Mouse (Mus musculus) hindbrain, embryonic 15.5 days (tissue): ENCODE measurements around the gene Lurap1l. TPM values are rescaled to one million over a fixed set of nuclear protein-coding genes. Genes with fewer than 3 reads are reported as not detected.
A peak's percentile ranks its signal among the peaks of the same experiment; 100 is the strongest.
"Not testable (repeated sequence)": the region's sequence is repeated elsewhere in the genome, so short reads cannot be mapped to it uniquely, and the experiment has no call there.

Source experiments
- ATAC-seq: fragments of 200-750 bp; cut with Nextera tagmentation; 2 replicates; pipeline ENCODE4 v1.8.0; 2017; ENCODE audit warnings: low read depth, moderate number of reproducible peaks, moderate TSS enrichment; ENCODE audit not compliant: low FRiP score
- H3K27ac ChIP-seq: fragments of 300-500 bp; sonication (generic); replicated peaks from 2 replicates; pipeline ENCODE4 v1.5.1; 2015; ENCODE audit warnings: mild to moderate bottlenecking, inconsistent platforms
- H3K27me3 ChIP-seq: fragments of 300-500 bp; sonication (generic); 2 replicates; pipeline ENCODE4 v1.6.1; 2015; ENCODE audit warnings: control low read depth, inconsistent platforms
- H3K36me3 ChIP-seq: fragments of 300-500 bp; sonication (generic); 2 replicates; pipeline ENCODE4 v1.6.1; 2015; ENCODE audit warnings: control low read depth, inconsistent platforms
- H3K4me1 ChIP-seq: fragments of 300-500 bp; sonication (generic); replicated peaks from 2 replicates; pipeline ENCODE4 v1.6.1; 2015; ENCODE audit warnings: control low read depth, inconsistent platforms
- H3K4me2 ChIP-seq: fragments of 300-500 bp; sonication (generic); 2 replicates; pipeline ENCODE4 v1.6.1; 2015; ENCODE audit warnings: moderate library complexity, mild to moderate bottlenecking, inconsistent platforms
- H3K4me3 ChIP-seq: fragments of 300-500 bp; sonication (generic); 2 replicates; pipeline ENCODE4 v1.5.1; 2015; ENCODE audit warnings: mild to moderate bottlenecking, inconsistent platforms
- H3K9ac ChIP-seq: fragments of 300-500 bp; sonication (generic); 2 replicates; pipeline ENCODE4 v1.6.1; 2015; ENCODE audit warnings: inconsistent platforms
- H3K9me3 ChIP-seq: fragments of 300-500 bp; sonication (generic); 2 replicates; pipeline ENCODE4 v1.6.1; 2016; ENCODE audit warnings: control low read depth, inconsistent platforms
- WGBS: fragments of 180-500 bp; shearing (Covaris S2); methylation state at CpG from one replicate; pipeline ENCODE4 v1.1.7; 2015; 5-methylcytosine and 5-hydroxymethylcytosine counted together
- polyA plus RNA-seq: library from polyadenylated mRNA; unstranded; fragments of >200 nt; fragmentation: Nextera tagmentation; extraction: Ambion mirVana; gene quantifications from 2 replicates; pipeline ENCODE4 v1.2.1, GENCODE M21; 2015

Lurap1l gene
- polyA plus RNA-seq, 1 experiment from 2014 or later, result 10.0 TPM

DNA sequence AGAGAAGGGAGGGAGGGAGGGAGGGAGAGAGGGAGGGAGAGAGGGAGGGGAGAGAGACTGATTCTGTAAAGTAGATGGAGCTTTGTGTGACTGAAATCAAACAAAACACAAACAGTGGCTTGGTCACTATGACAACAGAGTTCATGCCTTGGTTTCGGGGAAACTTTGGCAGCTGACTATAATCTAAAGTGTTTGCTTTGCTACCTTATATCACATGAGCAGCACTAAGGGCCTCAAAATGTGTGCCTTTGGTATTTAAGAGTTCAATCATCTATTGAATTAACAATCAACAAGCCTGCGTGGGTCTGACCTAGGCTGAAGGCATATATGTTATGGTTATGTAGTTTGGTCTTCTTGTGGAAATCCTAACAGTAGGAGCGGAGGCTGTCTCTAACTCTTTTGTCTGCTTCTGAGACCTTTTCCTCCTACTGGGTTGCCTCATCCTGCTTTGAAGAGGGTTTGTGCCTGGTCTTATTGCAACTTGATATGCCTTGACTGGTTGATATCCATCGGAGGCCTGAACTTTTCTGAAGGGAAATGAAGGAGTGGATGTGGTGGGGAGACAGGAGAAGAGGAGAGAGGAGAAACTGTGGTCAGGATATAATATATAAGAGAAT lies 15.1 kb upstream of the Lurap1l start:
- no peaks in the 10 kb centered on the region for H3K9me3 ChIP-seq
- no peaks in the 10 kb centered on the region for H3K27me3 ChIP-seq
- ATAC-seq, result no peak
- no peak overlapping the region for H3K27ac ChIP-seq
- 68% methylated on average over 4 of the region's 4 CpGs for WGBS
- no peak overlapping the region for H3K4me3 ChIP-seq
- H3K4me2 ChIP-seq, result no peak overlapping the region
- H3K4me1 ChIP-seq, result no peaks in the 10 kb centered on the region
- no peaks in the 10 kb centered on the region for H3K36me3 ChIP-seq
- no peak overlapping the region for H3K9ac ChIP-seq

GRCm38 (mm10) chr4:80906726-80907125 lies 3.7 kb upstream of the Lurap1l start:
- no peaks in the 10 kb centered on the region for H3K4me1 ChIP-seq
- H3K9ac ChIP-seq, result no peak overlapping the region
- ATAC-seq, result no peak
- H3K27me3 ChIP-seq, result no peaks in the 10 kb centered on the region
- H3K27ac ChIP-seq, result no peak overlapping the region
- H3K4me3 ChIP-seq, result no peak overlapping the region
- no peaks in the 10 kb centered on the region for H3K9me3 ChIP-seq
- WGBS, result 75% methylated on average over 3 of the region's 3 CpGs
- H3K4me2 ChIP-seq, result no peak overlapping the region
- H3K36me3 ChIP-seq, result no peaks in the 10 kb centered on the region

DNA sequence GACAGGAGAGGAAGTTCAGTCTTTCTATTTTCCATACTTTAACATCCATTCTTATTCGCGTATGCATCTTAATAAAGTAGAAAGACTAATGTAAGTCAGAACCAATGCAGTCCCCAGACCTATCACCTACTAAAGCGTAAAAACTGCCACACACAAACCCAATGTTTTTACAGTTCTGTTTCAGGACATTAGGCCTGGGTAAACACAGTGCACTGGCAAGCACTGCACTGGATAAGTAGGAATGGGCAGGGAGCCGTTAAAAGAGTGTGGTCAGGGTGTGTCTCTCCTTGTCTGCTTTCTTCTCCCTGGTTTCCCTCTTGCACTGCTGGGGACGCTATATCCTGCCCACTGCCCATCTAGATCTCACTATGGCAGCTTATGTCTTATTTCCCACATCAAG lies 2.5 kb upstream of the Lurap1l start:
- Histone ChIP-seq H3K4me1 (peaks cover 1% of the 10 kb centered on the region; the same call in 1 of the 2 replicates), H3K4me3 (no peak overlapping the region), H3K4me2 (no peak overlapping the region), H3K36me3 (no peaks in the 10 kb centered on the region), H3K27me3 (no peaks in the 10 kb centered on the region), H3K9me3 (no peaks in the 10 kb centered on the region), H3K27ac (no peak overlapping the region), H3K9ac (no peak overlapping the region)
- ATAC-seq, result no peak
- WGBS, result 82% methylated on average over 5 of the region's 5 CpGs

GRCm38 (mm10) chr4:80908902-80909301 lies 1.5 kb upstream of the Lurap1l start:
- 87% methylated on average over 4 of the region's 4 CpGs for WGBS
- Histone ChIP-seq H3K9me3 (no peaks in the 10 kb centered on the region), H3K4me3 (no peak overlapping the region), H3K4me2 (no peak overlapping the region), H3K27me3 (no peaks in the 10 kb centered on the region), H3K36me3 (no peaks in the 10 kb centered on the region), H3K4me1 (peaks cover 8% of the 10 kb centered on the region; the same call in 1 of the 2 replicates), H3K9ac (no peak overlapping the region), H3K27ac (no peak overlapping the region)
- ATAC-seq, result no peak

- Histone ChIP-seq H3K27ac (peak overlapping the region; percentile 91), H3K36me3 (no peaks in the 10 kb centered on the region), H3K9me3 (no peaks in the 10 kb centered on the region), H3K4me3 (peak overlapping the region; percentile 64), H3K4me2 (peak overlapping the region; percentile 64), H3K4me1 (peaks cover 11% of the 10 kb centered on the region; the same call in 1 of the 2 replicates), H3K9ac (peak overlapping the region; percentile 70), H3K27me3 (no peaks in the 10 kb centered on the region)
- WGBS, result under 1% methylated on average over 57 of the region's 58 CpGs
- peak; percentile 84 for ATAC-seq
Measured at GRCm38 (mm10) chr4:80910871-80911701, 640 bp downstream of the Lurap1l start.

DNA sequence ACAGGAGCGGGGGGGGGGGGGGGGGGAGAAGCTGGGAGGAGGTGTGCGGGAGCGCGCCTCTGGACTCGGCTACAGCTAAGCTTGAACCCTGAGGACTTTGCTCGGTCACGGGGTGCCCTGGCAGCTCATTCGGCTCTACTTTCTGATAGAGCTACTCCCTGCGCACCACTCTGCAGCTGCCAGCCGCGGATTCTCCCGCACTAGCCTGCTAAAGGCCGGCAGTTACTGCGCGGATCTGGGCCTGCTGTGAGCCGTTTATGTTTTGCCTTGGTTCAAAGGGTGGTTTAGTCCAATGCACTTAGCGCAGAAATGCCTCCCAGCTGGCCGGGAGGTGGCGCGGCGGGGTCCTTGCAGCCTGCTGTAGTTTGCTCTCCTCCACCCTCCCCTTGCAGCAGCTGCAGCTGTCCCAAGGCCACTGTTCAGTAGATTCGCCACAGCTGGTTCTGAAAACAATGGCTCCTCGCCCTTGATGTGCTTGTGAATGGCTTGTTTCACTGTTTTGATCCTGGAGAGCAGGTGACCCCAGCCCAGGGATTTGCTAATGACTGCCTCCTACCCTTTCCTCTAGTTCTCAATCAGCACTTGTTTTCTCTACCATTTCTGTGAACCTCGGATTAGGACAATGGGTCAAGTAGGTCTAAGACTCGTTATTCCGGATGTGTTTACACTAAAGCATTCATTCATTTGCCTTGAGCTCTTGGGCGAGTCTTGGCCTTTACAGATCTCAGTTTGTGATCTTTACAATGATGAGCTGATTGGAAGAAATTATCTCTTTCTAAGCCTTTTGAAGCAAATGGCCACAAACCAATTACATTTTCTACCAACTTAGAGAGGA lies 1.5 kb downstream of the Lurap1l start:
- H3K27me3 ChIP-seq, result no peaks in the 10 kb centered on the region
- H3K4me2 ChIP-seq, result peak overlapping the region; percentile 64

DNA sequence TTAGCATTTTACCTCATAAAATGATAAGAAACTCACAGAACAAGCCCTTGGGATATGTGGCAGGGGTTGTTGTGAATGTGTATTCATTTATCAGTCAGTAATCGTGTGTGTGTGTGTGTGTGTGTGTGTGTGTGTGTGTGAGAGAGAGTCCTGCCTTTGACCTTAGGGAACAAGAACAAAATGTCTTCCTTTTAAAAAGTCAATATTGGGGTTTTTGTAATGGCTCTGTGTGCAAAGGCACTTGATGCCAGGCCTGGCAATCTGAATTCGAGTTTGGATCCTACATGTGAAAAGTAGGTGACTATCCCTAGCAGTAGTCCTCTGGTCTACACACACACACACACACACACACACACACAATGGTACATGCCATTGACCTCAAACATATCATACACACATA lies 4.8 kb downstream of the Lurap1l start:
- Histone ChIP-seq H3K36me3 (no peaks in the 10 kb centered on the region), H3K9me3 (no peaks in the 10 kb centered on the region), H3K27ac (no peak overlapping the region), H3K4me2 (no peak overlapping the region), H3K9ac (no peak overlapping the region), H3K4me1 (peaks cover 11% of the 10 kb centered on the region; the same call in 1 of the 2 replicates), H3K4me3 (no peak overlapping the region), H3K27me3 (no peaks in the 10 kb centered on the region)
- 74% methylated on average over 2 of the region's 2 CpGs for WGBS
- ATAC-seq, result no peak

More for the DNA sequence above, 1.5 kb downstream of the Lurap1l start:
- Histone ChIP-seq H3K9me3 (no peaks in the 10 kb centered on the region), H3K4me1 (peaks cover 11% of the 10 kb centered on the region; the same call in 1 of the 2 replicates), H3K36me3 (no peaks in the 10 kb centered on the region), H3K27ac (peak overlapping the region; percentile 91), H3K4me3 (peak overlapping the region; percentile 64), H3K9ac (peak overlapping the region; percentile 70)
- ATAC-seq, result peak; percentile 93
- 1% methylated on average over 22 of the region's 27 CpGs for WGBS

DNA sequence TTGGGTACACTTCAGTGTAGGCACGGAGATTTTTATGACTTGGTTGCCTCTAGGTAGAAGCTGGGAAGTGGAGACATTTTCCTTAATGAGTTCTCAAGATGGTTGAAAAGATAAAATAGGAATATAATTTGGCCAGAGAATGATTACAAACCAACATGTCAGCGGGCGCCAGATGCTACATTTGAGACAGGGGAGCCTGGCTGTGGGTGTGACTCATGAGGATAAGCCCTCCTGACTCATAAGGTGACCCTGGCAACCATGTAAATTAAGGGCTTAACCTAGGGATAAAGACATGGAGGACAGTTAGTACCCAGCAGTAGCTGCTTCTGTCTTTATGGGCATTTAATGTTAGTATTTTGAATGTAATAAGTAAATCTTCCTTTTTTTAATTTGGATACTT lies 6.2 kb downstream of the Lurap1l start:
- no peaks in the 10 kb centered on the region for H3K27me3 ChIP-seq
- H3K4me1 ChIP-seq, result peaks cover 11% of the 10 kb centered on the region; the same call in 1 of the 2 replicates
- no peak overlapping the region for H3K4me3 ChIP-seq
- 70% methylated on average over 3 of the region's 3 CpGs for WGBS
- H3K27ac ChIP-seq, result no peak overlapping the region
- H3K4me2 ChIP-seq, result no peak overlapping the region
- H3K9me3 ChIP-seq, result no peaks in the 10 kb centered on the region
- no peak overlapping the region for H3K9ac ChIP-seq
- no peaks in the 10 kb centered on the region for H3K36me3 ChIP-seq
- ATAC-seq, result no peak

DNA sequence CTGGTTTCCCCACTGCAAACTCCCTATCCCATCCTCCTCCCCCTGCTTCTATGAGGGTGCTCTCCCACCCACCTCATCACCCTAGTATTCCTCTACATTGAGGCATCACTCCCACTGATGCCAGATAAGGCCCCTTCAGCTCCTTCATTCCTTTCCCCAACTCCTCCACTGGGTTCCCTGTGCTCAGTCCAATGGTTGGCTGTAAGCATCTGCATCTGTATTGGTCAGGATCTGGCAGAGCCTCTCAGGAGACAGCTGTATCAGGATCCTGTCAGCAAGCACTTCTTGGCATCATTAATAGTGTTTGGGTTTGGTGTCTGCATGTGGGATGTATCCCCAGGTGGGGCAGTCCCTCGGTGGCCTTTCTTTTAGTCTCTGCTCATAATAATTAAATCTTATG lies 6.7 kb downstream of the Lurap1l start:
- H3K9me3 ChIP-seq, H3K4me3 ChIP-seq, H3K27ac ChIP-seq, H3K36me3 ChIP-seq, ATAC-seq, H3K4me2 ChIP-seq, H3K27me3 ChIP-seq, H3K9ac ChIP-seq: not testable (repeated sequence)
- H3K4me1 ChIP-seq, result peaks cover 11% of the 10 kb centered on the region; the same call in 1 of the 2 replicates
- WGBS, result 71% methylated on average over 1 of the region's 1 CpGs

- Histone ChIP-seq H3K4me3 (no peak overlapping the region), H3K9ac (no peak overlapping the region), H3K27ac (no peak overlapping the region), H3K9me3 (no peaks in the 10 kb centered on the region), H3K27me3 (no peaks in the 10 kb centered on the region), H3K4me1 (peaks cover 11% of the 10 kb centered on the region; the same call in 1 of the 2 replicates), H3K4me2 (no peak overlapping the region), H3K36me3 (no peaks in the 10 kb centered on the region)
- ATAC-seq, result no peak
- 85% methylated on average over 3 of the region's 3 CpGs for WGBS
Measured at GRCm38 (mm10) chr4:80917812-80918211, 7.4 kb downstream of the Lurap1l start.

- Histone ChIP-seq H3K4me3 (no peak overlapping the region), H3K4me2 (no peak overlapping the region), H3K36me3 (no peaks in the 10 kb centered on the region), H3K27ac (no peak overlapping the region), H3K27me3 (no peaks in the 10 kb centered on the region), H3K4me1 (peaks cover 6% of the 10 kb centered on the region; the same call in 1 of the 2 replicates), H3K9me3 (no peaks in the 10 kb centered on the region), H3K9ac (no peak overlapping the region)
- WGBS, result 66% methylated on average over 3 of the region's 3 CpGs
- ATAC-seq, result no peak
Measured at GRCm38 (mm10) chr4:80918526-80919129, 8.2 kb downstream of the Lurap1l start.
